Mouse (Mus musculus): ENCODE measurements around the gene Rbp7. TPM values are rescaled to one million over a fixed set of nuclear protein-coding genes. Genes with fewer than 3 reads are reported as not detected.
A peak's percentile ranks its signal among the peaks of the same experiment; 100 is the strongest.
"Not testable (repeated sequence)": the region's sequence is repeated elsewhere in the genome, so short reads cannot be mapped to it uniquely, and the experiment has no call there.

The Rbp7 gene
- polyA plus RNA-seq, 1 experiment from 2014 or later, result 1.8 TPM

GRCm38 (mm10) chr4:149446309-149446708, 8.5 kb downstream of the Rbp7 start:
- 48% methylated on average over 1 of the region's 1 CpGs for WGBS
- no peak overlapping the region for H3K4me3 ChIP-seq (ENCODE audit: low read depth, low read length)
- no peak for ATAC-seq

GRCm38 (mm10) chr4:149445868-149446267, 8.9 kb downstream of the Rbp7 start:
- no peak for TF ChIP-seq CTCF (IDR thresholded peaks at IDR 0.05)
- no peak for TF ChIP-seq EP300 (IDR thresholded peaks at IDR 0.05)
- Histone ChIP-seq H3K9me3 (ENCODE audit: low read length) (no peaks in the 10 kb centered on the region), H3K9ac (replicated peaks; ENCODE audit: low read depth) (no peak overlapping the region), H3K27ac (ENCODE audit: low read length) (peak overlapping the region; percentile 79), H3K4me2 (replicated peaks; ENCODE audit: low read depth, low read length) (peak overlapping the region; percentile 50), H3K4me3 (ENCODE audit: low read depth, low read length) (peak overlapping the region; percentile 26), H3K36me3 (ENCODE audit: insufficient read depth, low read length) (no peaks in the 10 kb centered on the region), H3K27me3 (replicated peaks; ENCODE audit: insufficient read depth, low read length) (no peaks in the 10 kb centered on the region), H3K4me1 (ENCODE audit: insufficient read depth, low read depth, low read length) (0 out of 2 replicates have a peak, but pooled peaks cover 3% of the 10 kb centered on the region)
- DNase-seq (ENCODE audit: low spot score) (peak; percentile 74), ATAC-seq (peak; percentile 32)
- 4% methylated on average over 11 of the region's 11 CpGs for WGBS

More at GRCm38 (mm10) chr4:149446309-149446708, 8.5 kb downstream of the Rbp7 start:
- Histone ChIP-seq H3K9ac (replicated peaks; ENCODE audit: low read depth) (no peak overlapping the region), H3K4me2 (replicated peaks; ENCODE audit: low read depth, low read length) (no peak overlapping the region), H3K27ac (ENCODE audit: low read length) (0 out of 2 replicates have a peak overlapping the region, but pooled peaks have one; percentile 79), H3K27me3 (replicated peaks; ENCODE audit: insufficient read depth, low read length) (no peaks in the 10 kb centered on the region), H3K4me1 (ENCODE audit: insufficient read depth, low read depth, low read length) (0 out of 2 replicates have a peak, but pooled peaks cover 3% of the 10 kb centered on the region), H3K9me3 (ENCODE audit: low read length) (no peaks in the 10 kb centered on the region), H3K36me3 (ENCODE audit: insufficient read depth, low read length) (no peaks in the 10 kb centered on the region)
- TF ChIP-seq CTCF (IDR thresholded peaks at IDR 0.05) (no peak), EP300 (IDR thresholded peaks at IDR 0.05) (no peak)
- DNase-seq (ENCODE audit: low spot score), result no peak

DNA sequence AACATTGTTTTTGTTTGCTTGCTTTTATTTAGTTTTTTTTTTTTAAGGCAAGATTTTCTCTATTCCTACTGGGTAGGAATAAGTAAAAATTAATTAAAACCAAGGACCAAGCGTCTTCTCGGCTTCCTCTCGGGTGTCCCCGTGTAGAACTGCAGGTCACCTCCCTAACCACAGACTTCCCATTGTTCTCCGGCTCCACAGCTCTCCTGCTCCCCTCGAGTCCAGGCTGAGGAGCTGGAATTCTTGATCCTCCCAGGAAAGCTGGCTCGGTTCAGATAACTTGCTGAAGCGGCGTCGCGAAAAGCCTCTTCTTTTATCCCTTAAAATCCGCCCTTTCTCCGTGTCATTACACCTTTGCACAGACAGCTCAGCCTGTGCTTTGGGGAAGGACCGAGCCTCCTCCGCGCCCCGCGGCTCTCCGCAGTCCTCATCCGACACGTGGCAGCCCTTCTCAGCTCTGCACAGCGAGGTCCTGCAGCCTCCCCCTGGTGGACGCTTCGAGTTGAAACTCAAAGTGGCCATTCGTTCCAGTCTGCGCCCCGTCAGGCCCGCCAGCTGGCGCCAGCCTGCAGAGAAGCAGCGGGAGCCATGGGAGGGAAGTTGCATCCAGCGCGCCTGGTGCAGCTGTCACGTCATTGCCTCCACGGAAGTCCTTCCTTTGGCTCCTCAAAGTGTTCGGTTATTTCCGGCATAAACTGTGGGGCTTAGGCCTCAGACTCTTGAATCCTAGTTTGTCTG, 9.6 kb downstream of the Rbp7 start:
- Histone ChIP-seq H3K27me3 (replicated peaks; ENCODE audit: insufficient read depth, low read length) (no peaks in the 10 kb centered on the region), H3K27ac (ENCODE audit: low read length) (peak overlapping the region; percentile 79), H3K4me3 (ENCODE audit: low read depth, low read length) (peak overlapping the region; percentile 26), H3K9ac (replicated peaks; ENCODE audit: low read depth) (no peak overlapping the region; the same call in 1 of the 2 replicates), H3K4me2 (replicated peaks; ENCODE audit: low read depth, low read length) (peak overlapping the region; percentile 50), H3K36me3 (ENCODE audit: insufficient read depth, low read length) (no peaks in the 10 kb centered on the region), H3K9me3 (ENCODE audit: low read length) (no peaks in the 10 kb centered on the region), H3K4me1 (ENCODE audit: insufficient read depth, low read depth, low read length) (0 out of 2 replicates have a peak, but pooled peaks cover 3% of the 10 kb centered on the region)
- 1% methylated on average over 36 of the region's 36 CpGs for WGBS
- DNase-seq (ENCODE audit: low spot score) (peak; percentile 98), ATAC-seq (peak; percentile 99)
- TF ChIP-seq CTCF (IDR thresholded peaks at IDR 0.05) (peak; percentile 98), EP300 (IDR thresholded peaks at IDR 0.05) (no peak)

GRCm38 (mm10) chr4:149444465-149444864, 10.3 kb downstream of the Rbp7 start:
- no peak for DNase-seq (ENCODE audit: low spot score)
- Histone ChIP-seq H3K9me3 (ENCODE audit: low read length) (no peaks in the 10 kb centered on the region), H3K4me2 (replicated peaks; ENCODE audit: low read depth, low read length) (no peak overlapping the region), H3K4me1 (ENCODE audit: insufficient read depth, low read depth, low read length) (0 out of 2 replicates have a peak, but pooled peaks cover 3% of the 10 kb centered on the region), H3K27ac (ENCODE audit: low read length) (no peak overlapping the region), H3K4me3 (ENCODE audit: low read depth, low read length) (no peak overlapping the region), H3K27me3 (replicated peaks; ENCODE audit: insufficient read depth, low read length) (no peaks in the 10 kb centered on the region), H3K9ac (replicated peaks; ENCODE audit: low read depth) (no peak overlapping the region), H3K36me3 (ENCODE audit: insufficient read depth, low read length) (no peaks in the 10 kb centered on the region)
- ATAC-seq, result no peak
- 47% methylated on average over 1 of the region's 1 CpGs for WGBS
- TF ChIP-seq EP300 (IDR thresholded peaks at IDR 0.05) (no peak), CTCF (IDR thresholded peaks at IDR 0.05) (no peak)

DNA sequence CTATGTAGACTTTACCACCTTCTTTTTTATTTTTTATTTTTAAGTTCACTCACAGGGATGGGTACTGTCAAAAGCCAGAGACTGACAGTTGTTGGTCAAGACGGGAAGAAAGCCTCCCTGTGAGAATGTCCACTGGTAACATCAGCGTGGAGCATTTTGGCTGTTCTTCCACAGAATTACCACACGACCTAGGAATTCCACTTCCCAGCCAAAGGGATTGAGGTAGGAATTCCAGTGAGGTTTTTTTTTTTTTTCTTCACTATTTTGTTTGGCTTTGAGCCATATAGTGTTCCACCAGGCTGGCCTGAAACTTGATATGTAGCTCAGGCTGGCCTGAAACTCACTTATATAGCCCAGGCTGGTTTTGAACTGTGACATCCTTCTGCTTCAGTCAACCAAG, 12.3 kb downstream of the Rbp7 start:
- Histone ChIP-seq H3K4me2 (replicated peaks; ENCODE audit: low read depth, low read length) (no peak overlapping the region), H3K27me3 (replicated peaks; ENCODE audit: insufficient read depth, low read length) (no peaks in the 10 kb centered on the region), H3K36me3 (ENCODE audit: insufficient read depth, low read length) (no peaks in the 10 kb centered on the region), H3K27ac (ENCODE audit: low read length) (no peak overlapping the region), H3K9me3 (ENCODE audit: low read length) (no peaks in the 10 kb centered on the region), H3K4me3 (ENCODE audit: low read depth, low read length) (no peak overlapping the region), H3K9ac (replicated peaks; ENCODE audit: low read depth) (no peak overlapping the region), H3K4me1 (ENCODE audit: insufficient read depth, low read depth, low read length) (0 out of 2 replicates have a peak, but pooled peaks cover 3% of the 10 kb centered on the region)
- 12% methylated on average over 3 of the region's 3 CpGs for WGBS
- ATAC-seq, result no peak
- TF ChIP-seq EP300 (IDR thresholded peaks at IDR 0.05) (0 out of 2 replicates have a peak, but pooled peaks have one; percentile 27), CTCF (IDR thresholded peaks at IDR 0.05) (no peak)
- peak; percentile 52 for DNase-seq (ENCODE audit: low spot score)

GRCm38 (mm10) chr4:149440576-149440975, 14.2 kb downstream of the Rbp7 start:
- Histone ChIP-seq H3K9me3 (ENCODE audit: low read length) (no peaks in the 10 kb centered on the region), H3K27ac (ENCODE audit: low read length) (no peak overlapping the region), H3K36me3 (ENCODE audit: insufficient read depth, low read length) (no peaks in the 10 kb centered on the region), H3K27me3 (replicated peaks; ENCODE audit: insufficient read depth, low read length) (no peaks in the 10 kb centered on the region), H3K9ac (replicated peaks; ENCODE audit: low read depth) (no peak overlapping the region), H3K4me2 (replicated peaks; ENCODE audit: low read depth, low read length) (no peak overlapping the region), H3K4me3 (ENCODE audit: low read depth, low read length) (no peak overlapping the region), H3K4me1 (ENCODE audit: insufficient read depth, low read depth, low read length) (0 out of 2 replicates have a peak, but pooled peaks cover under 1% of the 10 kb centered on the region)
- WGBS, result 74% methylated on average over 8 of the region's 8 CpGs
- no peak for ATAC-seq
- DNase-seq (ENCODE audit: low spot score), result no peak
- TF ChIP-seq EP300 (IDR thresholded peaks at IDR 0.05) (no peak), CTCF (IDR thresholded peaks at IDR 0.05) (no peak)

- not testable (repeated sequence) for H3K27ac ChIP-seq (ENCODE audit: low read length); H3K4me3 ChIP-seq (ENCODE audit: low read depth, low read length); H3K9me3 ChIP-seq (ENCODE audit: low read length); H3K9ac ChIP-seq (replicated peaks; ENCODE audit: low read depth); H3K4me2 ChIP-seq (replicated peaks; ENCODE audit: low read depth, low read length); H3K27me3 ChIP-seq (replicated peaks; ENCODE audit: insufficient read depth, low read length); ATAC-seq; DNase-seq (ENCODE audit: low spot score); H3K4me1 ChIP-seq (ENCODE audit: insufficient read depth, low read depth, low read length); H3K36me3 ChIP-seq (ENCODE audit: insufficient read depth, low read length)
- WGBS, result 78% methylated on average over 1 of the region's 1 CpGs
Measured at GRCm38 (mm10) chr4:149431887-149432286, 22.9 kb downstream of the Rbp7 start.

Measured in lung, postnatal 0 days (tissue).